Mouse (Mus musculus): ENCODE results near the gene Iars.

GRCm38 (mm10) chr13:49681351-49682232, at the start of gene Iars:
- TF ChIP-seq CTCF (IDR thresholded peaks at IDR 0.05; ENCODE audit: borderline replicate concordance, extremely low read depth, insufficient read depth, insufficient read length) = no peak
- TF ChIP-seq POLR2A (IDR thresholded peaks at IDR 0.05; ENCODE audit: borderline replicate concordance, extremely low read depth, insufficient read depth, insufficient read length, poor library complexity, severe bottlenecking) = peak; percentile 60; the same call in 1 of the 2 replicates

Data from brain, embryonic 14.5 days (tissue).